7 mouse cellular contexts compared by ENCODE assay signal in genomic region chr9:25481344-25482095, GRCm38 (mm10). TPM values are rescaled to one million over a fixed set of nuclear protein-coding genes. Genes with fewer than 3 reads are reported as not detected.
A peak's percentile ranks its signal among the peaks of the same experiment; 100 is the strongest.
DNase-seq lines count a peak whose midpoint lies in the region; ATAC-seq lines count a peak whose summit lies in the region.

TSS of gene Eepd1 (plus strand) at chr9:25481547.

- no peaks in the 10 kb centered on the region for H3K4me1 ChIP-seq in embryonic facial prominence, embryonic 11.5 days (ENCODE audit: control insufficient read depth, insufficient read depth, low read length)
- H3K4me1 ChIP-seq in limb, embryonic 11.5 days (ENCODE audit: control insufficient read depth, insufficient read depth, low read length), result peaks cover 16% of the 10 kb centered on the region
- peaks cover 8% of the 10 kb centered on the region; the same call in 1 of the 2 replicates for H3K4me1 ChIP-seq in midbrain, embryonic 14.5 days (ENCODE audit: control insufficient read depth, insufficient read depth, low read length)

- WGBS in embryonic facial prominence, embryonic 11.5 days, result 1% methylated on average over 50 of the region's 75 CpGs
- under 1% methylated on average over 54 of the region's 75 CpGs for whole genome bisulfite sequencing in limb, embryonic 11.5 days
- WGBS in midbrain, embryonic 14.5 days, result 1% methylated on average over 73 of the region's 75 CpGs

- peak within 1 kb of the TSS; percentile 53 for H3K27ac ChIP-seq in embryonic facial prominence, embryonic 11.5 days (replicated peaks; ENCODE audit: low read depth, low read length)
- no peak within 1 kb of the TSS for H3K27ac ChIP-seq in limb, embryonic 11.5 days (replicated peaks; ENCODE audit: low read depth, low read length)
- H3K27ac ChIP-seq in midbrain, embryonic 14.5 days (replicated peaks; ENCODE audit: low read depth, low read length), result peak within 1 kb of the TSS; percentile 55; the same call in 1 of the 2 replicates

- no peaks in the 10 kb centered on the region for H3K9me3 ChIP-seq in embryonic facial prominence, embryonic 11.5 days (replicated peaks; ENCODE audit: control insufficient read depth, low read length)
- H3K9me3 ChIP-seq in limb, embryonic 11.5 days (ENCODE audit: control insufficient read depth, low read length), result no peaks in the 10 kb centered on the region
- no peaks in the 10 kb centered on the region for H3K9me3 ChIP-seq in midbrain, embryonic 14.5 days (ENCODE audit: control insufficient read depth, low read length)

- no peaks in the 10 kb centered on the region for H3K27me3 ChIP-seq in embryonic facial prominence, embryonic 11.5 days (ENCODE audit: control insufficient read depth, insufficient read depth, low read length)
- H3K27me3 ChIP-seq in limb, embryonic 11.5 days (ENCODE audit: control insufficient read depth, insufficient read depth, low read length), result no peaks in the 10 kb centered on the region
- no peaks in the 10 kb centered on the region for H3K27me3 ChIP-seq in midbrain, embryonic 14.5 days (ENCODE audit: control insufficient read depth, insufficient read depth, low read length)

- ATAC-seq in embryonic facial prominence, embryonic 11.5 days (replicated peaks; ENCODE audit: insufficient number of reproducible peaks, low FRiP score, low TSS enrichment, low read depth), result peak; percentile 93
- ATAC-seq in limb, embryonic 11.5 days (ENCODE audit: insufficient number of reproducible peaks, low FRiP score, low TSS enrichment, low read depth), result peak; percentile 96
- peak; percentile 98 for ATAC-seq in midbrain, embryonic 14.5 days (ENCODE audit: low FRiP score, low TSS enrichment)

- H3K4me2 ChIP-seq in embryonic facial prominence, embryonic 11.5 days (ENCODE audit: low read depth, low read length), result peak within 1 kb of the TSS; percentile 84
- peak within 1 kb of the TSS; percentile 78 for H3K4me2 ChIP-seq in limb, embryonic 11.5 days (ENCODE audit: low read depth, severe bottlenecking)
- peak within 1 kb of the TSS; percentile 77 for H3K4me2 ChIP-seq in midbrain, embryonic 14.5 days (ENCODE audit: low read length)

- H3K9ac ChIP-seq in embryonic facial prominence, embryonic 11.5 days (replicated peaks; ENCODE audit: low read length), result peak within 1 kb of the TSS; percentile 72
- H3K9ac ChIP-seq in limb, embryonic 11.5 days (ENCODE audit: low read length), result peak within 1 kb of the TSS; percentile 72
- H3K9ac ChIP-seq in midbrain, embryonic 14.5 days (replicated peaks; ENCODE audit: low read length), result peak within 1 kb of the TSS; percentile 70

- H3K36me3 ChIP-seq in embryonic facial prominence, embryonic 11.5 days (replicated peaks; ENCODE audit: control insufficient read depth, insufficient read depth, low read depth, low read length), result no peaks in the 10 kb centered on the region
- no peaks in the 10 kb centered on the region for H3K36me3 ChIP-seq in limb, embryonic 11.5 days (ENCODE audit: control insufficient read depth, insufficient read depth, low read length)
- no peaks in the 10 kb centered on the region for H3K36me3 ChIP-seq in midbrain, embryonic 14.5 days (ENCODE audit: control insufficient read depth, insufficient read depth, low read length)

- peak; percentile 99 for DNase-seq in adrenal gland, postnatal 14 days
- peak; percentile 95 for DNase-seq in embryonic facial prominence, embryonic 11.5 days (ENCODE audit: low spot score)
- DNase-seq in heart, adult 11 months, result peak; percentile 100
- DNase-seq in kidney, adult 18-20 months, result peak; percentile 98
- DNase-seq in limb, embryonic 11.5 days (ENCODE audit: low spot score), result peak; percentile 96
- peak; percentile 96 for DNase-seq in midbrain, embryonic 14.5 days
- peak; percentile 91 to 98 for DNase-seq in spleen, adult 18-20 months

- H3K4me3 ChIP-seq in embryonic facial prominence, embryonic 11.5 days (ENCODE audit: low read depth, low read length), result peak within 1 kb of the TSS; percentile 70
- H3K4me3 ChIP-seq in limb, embryonic 11.5 days (ENCODE audit: low read depth, low read length), result peak within 1 kb of the TSS; percentile 72
- H3K4me3 ChIP-seq in midbrain, embryonic 14.5 days (replicated peaks; ENCODE audit: low read depth, low read length), result peak within 1 kb of the TSS; percentile 50

RNA-seq across cellular contexts. Expression of gene Eepd1, which starts in this region (rescaled TPM):
- 17.8 and 19.8 TPM in 2 replicates for total RNA-seq in adrenal gland, postnatal 14 days (2021)
- 15.5 and 16.1 TPM in 2 replicates for polyA plus RNA-seq in embryonic facial prominence, embryonic 11.5 days (2014; fragmentation: Nextera tagmentation; extraction: Ambion mirVana)
- polyA plus RNA-seq in limb, embryonic 11.5 days (2014; fragmentation: Nextera tagmentation; extraction: Ambion mirVana), result 21.2 and 21.8 TPM in 2 replicates
- polyA plus RNA-seq in midbrain, embryonic 14.5 days (2014; fragmentation: Nextera tagmentation; extraction: Ambion mirVana), result 6.4 and 6.9 TPM in 2 replicates
